Mouse (Mus musculus) retina, adult 2 months (tissue): Measurements from ENCODE around the gene Meiob.
A peak's percentile ranks its signal among the peaks of the same experiment; 100 is the strongest.

Experiments used
- DNase-seq: peaks from one replicate; pipeline ENCODE4 v3.0.0-alpha.2; 2012; ENCODE audit warnings: low read depth, low spot score

Gene Meiob

DNA sequence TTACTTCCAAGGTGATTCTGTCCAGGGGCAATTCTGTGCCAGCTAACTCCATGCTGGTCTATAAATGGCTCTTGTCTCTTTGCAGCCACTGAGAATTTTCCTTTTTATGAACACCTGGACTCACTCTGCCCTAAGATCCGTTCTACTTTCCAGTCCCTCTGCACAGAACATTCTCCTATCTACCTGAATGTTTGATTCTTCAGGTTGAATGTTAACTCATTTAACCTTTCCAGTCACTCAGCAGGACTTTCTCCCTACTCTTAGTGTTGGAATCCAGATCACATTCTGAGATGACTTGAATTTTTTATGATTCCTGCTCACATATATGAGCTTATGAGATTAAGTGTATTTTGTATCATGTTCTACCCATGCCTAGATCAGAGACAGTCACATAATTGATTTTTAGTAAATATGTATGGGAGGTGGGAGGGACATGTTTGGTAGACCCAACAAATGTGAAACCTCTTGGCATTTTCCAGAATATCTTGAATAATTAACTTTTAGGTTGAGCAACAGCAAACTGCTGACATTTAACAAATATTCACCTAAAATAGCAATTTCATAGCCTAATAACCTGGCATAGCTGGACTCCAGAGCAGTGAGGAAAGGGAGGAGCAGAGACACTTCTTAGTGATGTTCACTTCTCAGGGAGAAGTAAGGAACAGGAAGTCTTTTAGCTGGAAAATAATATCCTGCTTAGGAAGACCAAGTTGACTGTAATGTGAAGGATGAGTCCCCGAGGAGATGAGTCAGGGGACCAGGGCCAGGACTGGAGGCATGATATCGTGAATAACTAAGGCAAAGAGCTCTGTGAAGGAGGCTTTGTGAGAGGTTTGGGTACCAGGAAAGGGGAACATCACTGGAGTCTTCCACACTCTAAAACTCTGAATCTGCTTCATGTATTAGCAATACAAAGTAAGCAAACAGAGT, 17.5 kb downstream of the Meiob start:
- DNase-seq = no peak

DNA sequence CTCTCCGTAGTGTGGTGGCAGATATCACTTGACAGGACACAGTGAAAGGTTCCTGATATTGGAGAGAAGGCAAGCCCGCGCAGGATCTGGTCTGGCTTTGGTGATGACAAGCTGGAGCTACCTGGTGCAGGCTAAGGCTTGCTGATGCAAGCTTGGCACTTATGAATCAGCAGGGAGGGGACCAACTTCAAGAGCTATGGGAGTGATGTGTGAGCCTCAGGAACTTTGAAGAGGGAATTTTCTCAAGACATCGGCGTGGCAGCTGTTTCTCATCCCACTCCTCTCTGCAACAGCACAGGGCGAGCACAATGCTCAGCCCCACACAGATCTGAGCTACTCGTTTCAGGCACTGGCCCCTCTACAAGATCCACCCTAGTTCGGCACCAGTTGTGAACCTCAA, 35.8 kb downstream of the Meiob start, which contains the start of gene Hagh:
Gene Hagh (plus strand): TSS at position 302 of the 400 bp plus-strand sequence.
- no peak for DNase-seq

DNA sequence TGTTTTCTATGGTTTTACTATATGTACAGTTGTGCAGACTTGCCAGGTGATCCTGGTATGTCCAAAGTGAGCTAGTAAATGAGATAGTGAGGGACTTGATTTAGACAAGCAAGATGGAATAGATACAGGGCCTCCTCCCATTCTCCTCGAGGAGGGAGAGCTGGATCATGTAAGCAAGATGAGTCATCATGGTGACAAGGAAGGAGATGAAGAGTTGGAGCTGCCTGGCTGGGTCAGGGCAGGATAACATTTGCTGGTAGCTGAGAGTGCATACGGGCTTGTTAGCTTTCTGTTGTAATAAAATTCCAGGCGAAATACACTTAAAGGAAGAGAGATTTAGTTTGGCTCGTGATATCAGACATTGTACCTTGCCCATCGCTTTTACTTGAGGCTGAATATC, 36.3 kb downstream of the Meiob start:
- DNase-seq = no peak

GRCm38 (mm10) chr17:24841133-24841532, 37.0 kb downstream of the Meiob start:
- no peak for DNase-seq

- no peak for DNase-seq
These were observed 38.5 kb downstream of the Meiob start for GRCm38 (mm10) chr17:24842631-24843030.

- no peak for DNase-seq
These were observed 40.4 kb downstream of the Meiob start for GRCm38 (mm10) chr17:24844525-24844924.

GRCm38 (mm10) chr17:24847386-24847785, 43.3 kb downstream of the Meiob start:
- DNase-seq = no peak

DNA sequence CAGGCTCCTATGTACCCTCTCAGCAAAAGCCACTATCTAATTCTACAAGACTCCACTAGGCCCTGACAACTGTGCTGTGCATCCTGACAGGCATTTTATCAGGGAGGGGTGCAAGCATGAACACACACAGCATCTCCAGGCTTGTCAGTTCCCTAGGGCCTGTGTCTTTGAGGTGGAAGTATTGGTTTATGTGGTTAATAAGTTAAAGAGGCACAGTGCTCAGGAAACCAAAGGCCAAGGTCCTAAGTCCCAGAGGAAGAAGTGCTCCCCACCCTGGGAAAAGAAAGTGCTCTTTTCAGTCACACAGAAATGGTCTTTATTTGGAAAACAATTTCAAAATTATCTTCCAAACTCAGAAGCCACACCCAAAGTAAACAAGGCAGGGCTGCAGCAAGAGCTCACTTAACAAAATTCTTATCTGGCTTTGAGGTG, 44.5 kb downstream of the Meiob start:
- DNase-seq = no peak

DNA sequence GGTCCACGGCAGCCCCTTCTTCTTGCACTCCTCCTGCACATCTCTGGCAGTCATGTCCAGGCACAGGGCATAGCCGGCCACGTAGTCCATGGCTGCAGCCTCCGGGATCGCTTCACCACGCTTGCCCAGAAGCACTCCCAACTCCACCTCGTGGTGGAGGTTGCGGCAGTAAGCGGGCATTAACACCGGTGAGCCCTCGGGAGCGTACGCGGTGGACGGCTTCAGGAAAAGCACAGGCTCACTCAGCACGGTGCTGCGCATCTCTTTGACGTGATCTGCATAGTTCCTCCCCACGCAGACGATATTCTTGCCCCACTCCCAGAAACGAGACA, 45.6 kb downstream of the Meiob start:
- DNase-seq = no peak

DNA sequence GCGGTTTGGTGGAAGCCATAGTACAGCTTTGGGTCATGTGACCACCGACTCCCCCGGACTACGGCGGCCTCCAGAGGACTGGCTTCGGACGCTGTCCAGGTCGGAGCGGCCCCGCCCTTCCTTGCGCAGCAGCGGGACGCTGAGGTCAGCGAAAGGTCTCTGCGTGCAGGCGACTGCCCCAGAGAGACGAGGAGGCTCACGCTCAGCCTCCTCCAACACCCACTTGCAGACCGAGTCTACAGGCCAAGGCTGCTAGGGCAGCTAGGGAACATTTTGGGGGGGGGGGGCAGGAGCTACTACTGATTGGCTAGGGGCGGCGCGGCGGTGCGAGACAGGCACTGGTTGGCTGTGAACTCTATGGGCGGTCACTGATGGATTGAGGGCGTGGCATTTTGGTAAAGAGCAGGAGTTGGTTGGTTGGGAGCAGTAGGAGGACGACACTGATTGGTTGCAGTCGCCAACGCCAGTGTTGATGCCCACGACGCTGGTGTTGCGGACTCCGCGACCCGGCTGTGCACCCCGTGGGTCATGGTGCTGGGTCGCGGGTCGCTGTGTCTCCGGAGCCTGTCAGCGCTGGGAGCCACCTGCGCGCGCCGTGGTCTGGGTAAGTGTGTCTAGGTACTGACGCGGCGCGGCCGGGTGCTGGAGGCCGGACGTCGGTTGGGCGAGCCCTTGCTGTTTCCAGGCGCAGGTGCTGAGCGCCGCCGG, 46.1 kb downstream of the Meiob start, which contains the start of gene Fahd1:
Gene Fahd1 (minus strand): TSS at position 300 of the 708 bp plus-strand sequence.
- peak; percentile 92 for DNase-seq

DNA sequence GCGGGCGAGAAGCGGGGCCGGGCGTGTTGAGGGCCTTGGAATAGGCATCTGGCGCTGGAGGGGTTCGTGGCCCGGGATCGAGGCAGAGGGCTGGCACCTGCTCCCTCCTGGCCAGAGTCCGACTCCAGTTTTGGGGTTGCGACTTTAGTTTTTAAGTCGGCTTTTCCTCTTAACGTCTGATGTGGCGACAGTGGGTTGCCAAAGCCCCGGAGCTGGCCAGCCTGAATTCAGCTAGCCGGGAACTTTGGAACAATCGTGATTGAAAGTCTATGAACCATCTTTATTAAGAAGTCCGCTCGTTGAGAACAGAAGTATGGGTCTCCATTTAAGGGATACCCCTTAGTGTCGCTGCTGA, 46.7 kb downstream of the Meiob start:
- DNase-seq = no peak

- DNase-seq = no peak
These were observed 47.5 kb downstream of the Meiob start for GRCm38 (mm10) chr17:24851381-24852125.

- DNase-seq = no peak
These were observed 51.9 kb downstream of the Meiob start for GRCm38 (mm10) chr17:24855838-24856464.

DNA sequence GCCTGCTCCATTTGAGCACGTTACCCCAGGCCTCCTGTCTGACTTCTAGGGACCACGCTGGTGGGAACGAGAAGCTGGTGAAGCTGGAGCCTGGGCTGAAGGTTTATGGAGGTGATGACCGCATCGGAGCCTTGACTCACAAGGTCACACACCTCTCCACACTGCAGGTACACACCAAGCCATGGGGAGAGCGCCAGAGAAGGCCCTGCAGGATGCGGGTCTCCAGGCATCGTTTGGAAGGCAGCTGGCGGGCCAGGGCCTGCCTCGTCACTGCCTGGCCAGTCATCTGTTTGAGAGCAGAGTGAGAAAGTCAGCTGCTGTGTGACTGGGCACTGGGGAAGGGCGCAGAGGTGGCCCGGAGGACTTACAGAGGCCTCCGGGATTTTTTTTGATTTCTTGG, 52.5 kb downstream of the Meiob start:
- no peak for DNase-seq

- DNase-seq = no peak
These were observed 53.9 kb downstream of the Meiob start for GRCm38 (mm10) chr17:24857831-24858470.

DNA sequence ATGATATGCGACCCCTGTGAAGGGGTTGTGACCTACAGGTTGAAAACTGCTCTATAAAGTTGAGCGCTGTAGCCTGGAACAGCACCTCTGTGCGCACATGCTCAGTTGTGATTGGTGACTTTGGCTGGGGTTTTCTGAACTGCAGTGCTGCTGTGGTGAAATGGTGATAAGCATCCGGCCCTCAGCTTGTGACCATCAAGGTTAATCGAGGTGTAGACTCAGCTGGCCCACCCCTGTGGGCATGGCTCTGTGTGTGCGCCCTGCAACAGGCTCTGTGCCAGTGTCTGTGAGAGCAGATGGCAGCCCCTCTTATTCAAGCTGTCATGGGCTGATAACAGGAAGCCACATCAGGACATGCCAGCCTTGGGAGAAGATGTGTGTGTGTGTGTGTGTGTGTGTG, 54.9 kb downstream of the Meiob start:
- DNase-seq = no peak

DNA sequence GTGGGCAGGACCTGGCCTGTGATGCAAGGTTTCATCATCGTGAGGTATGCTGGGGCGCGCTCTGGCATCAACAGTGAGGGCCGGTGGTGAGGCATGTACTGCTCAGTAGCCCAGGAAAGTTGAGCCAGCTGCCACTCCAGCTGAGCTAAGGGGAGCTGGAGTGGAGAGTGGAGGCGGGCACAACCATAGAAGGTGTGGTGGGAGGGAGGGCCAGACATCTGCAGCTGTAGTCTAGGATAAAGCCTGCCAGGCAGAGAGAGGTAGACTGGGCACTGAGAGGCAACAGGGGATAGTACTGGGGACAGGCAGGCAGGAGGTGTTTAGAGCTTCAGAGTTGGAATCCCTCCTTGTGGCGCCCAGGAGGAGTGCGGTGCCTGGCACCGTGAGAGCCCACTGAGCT, 56.0 kb downstream of the Meiob start:
- no peak for DNase-seq

- no peak for DNase-seq
These were observed 57.7 kb downstream of the Meiob start for GRCm38 (mm10) chr17:24861785-24862184.

DNA sequence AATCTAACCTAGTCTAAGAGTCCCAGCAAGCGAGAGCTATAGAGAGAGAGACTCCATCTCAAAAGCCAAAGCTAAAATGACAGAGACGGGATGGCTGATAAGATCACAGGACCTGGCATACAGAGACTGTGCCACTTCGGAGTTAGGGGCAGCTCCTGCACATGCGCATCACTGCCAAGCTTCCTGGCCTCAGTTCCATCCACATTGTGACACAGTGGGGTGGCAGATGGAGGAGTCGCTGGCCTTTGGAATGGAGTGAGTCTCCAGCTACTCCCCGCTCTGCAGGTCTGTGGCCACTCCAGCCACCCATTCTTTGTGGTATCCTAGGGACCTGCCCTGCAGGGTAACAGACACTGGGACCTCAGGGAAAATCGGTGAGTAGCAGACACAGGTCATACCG, 61.7 kb downstream of the Meiob start, which contains the start of gene Igfals:
Gene Igfals (plus strand): TSS at position 222 of the 400 bp plus-strand sequence.
- no peak for DNase-seq

GRCm38 (mm10) chr17:24867914-24868313, 63.8 kb downstream of the Meiob start:
- no peak for DNase-seq
